Mouse (Mus musculus) E14TG2a.4 (cell line): ENCODE data around the gene Myo1a.

Experiments
- CTCF ChIP-seq: conservative IDR thresholded peaks from 2 replicates; pipeline ENCODE4 v1.5.1; 2014; ENCODE audit warnings: low read length
- NANOG ChIP-seq: IDR thresholded peaks from 2 replicates; pipeline ENCODE4 v1.6.1; 2014; ENCODE audit warnings: borderline replicate concordance, low read length, mixed read lengths
- POU5F1 ChIP-seq: IDR thresholded peaks from 2 replicates; pipeline ENCODE4 v1.6.1; 2014; ENCODE audit warnings: low read length, borderline replicate concordance

GRCm38 (mm10) chr10:127755770-127756468, 50.9 kb downstream of the Myo1a start:
- TF ChIP-seq CTCF (no peak), POU5F1 (no peak), NANOG (no peak)
